Mouse (Mus musculus) adrenal gland, adult (tissue): ENCODE measurements at regions not wholly inside any gene's neighbourhood (a gene's known extent, or its start where the extent isn't known, plus 50 kb on each side); places are given as distances from the start of the nearest gene placed in this dataset.

ENCODE experiments used
- DNase-seq, 2 experiments: peaks; one replicate each; pipeline ENCODE4 v3.0.0; 2022 to 2023; ENCODE audit warnings: low spot score in 1 of 2; ENCODE audit not compliant: inconsistent age in 2 of 2

- no peak for DNase-seq
Measured at GRCm38 (mm10) chr15:56979353-56979752, 498.1 kb downstream of the Slc22a22 start.

- DNase-seq, result no peak
Measured at GRCm38 (mm10) chr15:56975446-56976433, 501.7 kb downstream of the Slc22a22 start.

- no peak for DNase-seq
Measured at GRCm38 (mm10) chr15:56970140-56970539, 507.3 kb downstream of the Slc22a22 start.

GRCm38 (mm10) chr15:56956356-56956755 lies 521.1 kb downstream of the Slc22a22 start:
- DNase-seq, result no peak

GRCm38 (mm10) chr15:56952176-56952575 lies 525.2 kb downstream of the Slc22a22 start:
- DNase-seq, result no peak

- no peak for DNase-seq
Measured at GRCm38 (mm10) chr15:56950824-56951223, 526.6 kb downstream of the Slc22a22 start.

GRCm38 (mm10) chr15:56940891-56941290 lies 536.5 kb downstream of the Slc22a22 start:
- no peak for DNase-seq

- DNase-seq, result no peak
Measured at GRCm38 (mm10) chr15:56896553-56896952, 580.9 kb downstream of the Slc22a22 start.

GRCm38 (mm10) chr15:56881501-56881900 lies 595.9 kb downstream of the Slc22a22 start:
- DNase-seq, result no peak

GRCm38 (mm10) chr15:56865879-56866278 lies 611.5 kb downstream of the Slc22a22 start:
- no peak for DNase-seq

GRCm38 (mm10) chr15:56865035-56865804 lies 612.2 kb downstream of the Slc22a22 start:
- no peak for DNase-seq

GRCm38 (mm10) chr15:56858627-56859334 lies 618.6 kb downstream of the Slc22a22 start:
- DNase-seq, result no peak

- no peak for DNase-seq
Measured at GRCm38 (mm10) chr15:56858134-56858533, 619.3 kb downstream of the Slc22a22 start.

GRCm38 (mm10) chr15:56856057-56856456 lies 621.4 kb downstream of the Slc22a22 start:
- peak; percentile 20 to 75 for DNase-seq

- DNase-seq, result no peak
Measured at GRCm38 (mm10) chr15:56853106-56853505, 624.3 kb downstream of the Slc22a22 start.

- DNase-seq, result no peak
Measured at GRCm38 (mm10) chr15:56847469-56848128, 629.8 kb downstream of the Slc22a22 start.

- DNase-seq, result no peak
Measured at GRCm38 (mm10) chr15:56844574-56844973, 632.9 kb downstream of the Slc22a22 start.

GRCm38 (mm10) chr15:56841516-56841915 lies 635.9 kb downstream of the Slc22a22 start:
- DNase-seq, result no peak

GRCm38 (mm10) chr15:56837292-56837691 lies 640.1 kb downstream of the Slc22a22 start:
- DNase-seq, result no peak

GRCm38 (mm10) chr15:56834621-56835020 lies 642.8 kb downstream of the Slc22a22 start:
- DNase-seq, result no peak

- no peak for DNase-seq
Measured at GRCm38 (mm10) chr15:56832666-56833065, 644.8 kb downstream of the Slc22a22 start.
